Mouse (Mus musculus) kidney, adult 8-10 months (tissue): ENCODE measurements around the gene Gjb3.

Experiments
- DNase-seq, 2 experiments: peaks; one replicate each; pipeline ENCODE4 v3.0.0; 2022

Gene Gjb3

DNA sequence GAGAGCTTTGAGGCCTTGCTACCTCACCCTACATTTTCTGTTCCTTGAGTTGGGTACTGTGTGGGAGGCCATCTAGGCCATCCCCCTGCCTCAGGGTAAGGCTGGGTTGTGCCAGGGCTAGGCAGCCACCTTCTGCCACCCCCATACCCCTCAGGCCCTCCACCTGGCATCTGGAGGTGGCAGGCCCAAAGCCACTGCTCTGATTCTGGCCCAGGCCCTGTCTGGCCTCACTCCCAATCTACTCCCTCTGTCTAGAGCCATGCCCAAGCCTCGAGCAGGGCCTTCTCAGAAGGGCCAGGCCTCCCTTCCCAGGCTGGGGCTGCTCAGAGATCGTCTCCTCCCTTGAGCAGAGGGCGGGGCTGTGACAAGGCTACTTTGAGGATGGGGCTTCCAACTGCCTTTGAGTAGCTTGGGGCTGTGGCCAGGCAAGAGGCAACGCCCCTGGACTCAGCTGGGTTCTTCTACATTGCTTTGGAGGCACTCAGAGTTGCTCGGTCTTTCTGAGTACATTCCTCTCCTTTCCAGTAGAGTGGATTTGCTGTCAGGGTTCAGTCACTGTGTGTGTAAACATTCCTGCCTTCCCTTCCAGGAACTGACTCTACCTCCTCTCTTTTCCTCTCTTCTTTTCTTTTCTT is 4.3 kb upstream of the Gjb3 start:
- DNase-seq: no peak

DNA sequence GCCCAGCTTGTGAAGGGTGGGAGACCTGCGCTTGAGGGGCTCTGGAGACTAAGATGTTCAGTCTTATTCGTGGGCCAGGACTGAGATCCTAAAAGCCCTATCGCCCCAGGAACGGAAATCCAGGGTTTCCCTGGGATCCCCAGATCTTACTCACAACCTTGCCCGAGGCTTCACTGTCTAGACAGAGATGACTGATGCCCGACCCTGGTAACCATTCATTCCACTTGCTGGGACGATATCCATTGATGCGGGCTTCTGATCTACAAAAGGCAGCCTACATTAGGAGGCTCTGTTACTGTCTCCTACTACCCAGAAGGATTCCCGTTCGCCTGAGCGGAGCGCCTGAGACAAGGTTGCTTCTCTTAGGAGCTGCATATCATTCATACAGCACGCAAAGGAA is 527 bp upstream of the Gjb3 start:
- no peak for DNase-seq

DNA sequence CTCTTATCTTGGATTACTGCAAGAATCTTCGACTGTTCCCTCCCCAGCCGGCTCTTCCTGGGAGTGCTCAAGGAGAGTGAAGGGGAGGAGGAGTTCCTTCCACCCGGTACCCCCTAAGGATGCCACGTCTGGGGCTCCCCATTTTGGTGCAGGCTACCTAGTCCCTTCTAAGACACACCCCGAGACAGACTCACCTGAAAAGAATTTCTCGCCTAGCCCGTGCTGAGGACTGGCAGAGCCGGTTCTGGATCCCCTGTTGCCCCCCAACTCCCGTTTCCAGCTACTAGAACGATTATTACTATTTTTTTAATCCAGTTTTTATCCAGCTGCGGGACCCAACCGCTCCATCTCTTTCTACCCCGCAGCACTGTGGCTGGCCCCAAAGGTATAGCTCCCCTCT is 893 bp downstream of the Gjb3 start:
- DNase-seq: no peak

DNA sequence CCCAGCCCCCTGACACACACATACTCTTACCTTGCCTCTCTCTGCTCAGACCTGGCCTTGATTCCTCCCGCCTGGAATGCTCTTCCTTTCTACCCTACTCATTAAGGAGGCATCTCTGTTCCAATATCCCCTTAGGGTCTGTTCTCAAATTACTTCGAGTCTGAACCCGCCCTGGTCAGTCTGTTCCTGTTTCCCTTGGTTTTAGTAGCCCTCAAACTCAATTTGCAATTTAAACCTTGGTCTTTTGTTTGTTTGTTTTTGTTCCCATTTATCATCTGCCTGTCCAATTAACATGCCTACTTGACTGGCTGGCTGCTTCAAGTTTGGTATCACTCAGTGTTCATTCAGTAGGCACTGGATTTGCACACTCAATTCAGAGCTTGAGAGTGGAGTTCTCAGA is 1.6 kb downstream of the Gjb3 start:
- no peak for DNase-seq

DNA sequence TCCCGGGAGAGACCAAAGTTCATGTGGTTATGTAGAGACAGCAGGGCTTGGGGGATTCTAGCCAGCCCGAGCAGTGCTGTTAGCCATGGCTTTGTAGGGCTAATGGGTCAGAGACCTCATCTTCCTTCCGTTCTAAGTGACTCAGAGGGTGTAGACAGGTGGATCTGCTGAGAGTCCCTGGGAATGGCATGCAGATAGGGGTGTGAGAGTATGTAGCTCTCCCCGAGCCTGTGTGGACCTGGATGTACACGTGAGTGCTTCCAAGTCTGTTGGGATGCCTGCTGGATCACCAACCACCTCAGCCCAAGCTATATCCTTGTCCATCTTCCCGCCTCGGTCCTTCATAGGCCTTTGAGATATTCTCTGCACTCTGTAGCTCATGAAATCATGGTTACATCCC is 2.3 kb downstream of the Gjb3 start:
- no peak for DNase-seq

DNA sequence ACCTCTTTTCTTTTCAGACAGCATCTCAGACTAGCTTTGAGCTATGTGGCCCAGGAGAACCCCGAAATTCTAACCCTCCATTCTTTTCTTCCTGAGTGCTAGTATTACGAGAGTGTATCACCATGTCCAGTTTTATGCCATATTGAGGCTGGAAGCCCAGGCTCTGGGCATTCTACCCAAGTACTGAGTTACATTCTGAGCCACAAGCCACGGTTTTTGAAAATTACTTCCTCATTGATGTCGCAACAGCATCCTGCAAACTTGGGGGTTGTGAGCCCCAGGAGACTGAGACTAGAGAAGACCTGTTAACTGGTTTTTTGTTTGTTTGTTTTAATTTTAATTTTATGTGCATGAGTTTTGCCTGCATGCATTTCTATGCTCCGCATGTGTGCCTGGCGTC is 2.9 kb downstream of the Gjb3 start:
- DNase-seq: no peak

DNA sequence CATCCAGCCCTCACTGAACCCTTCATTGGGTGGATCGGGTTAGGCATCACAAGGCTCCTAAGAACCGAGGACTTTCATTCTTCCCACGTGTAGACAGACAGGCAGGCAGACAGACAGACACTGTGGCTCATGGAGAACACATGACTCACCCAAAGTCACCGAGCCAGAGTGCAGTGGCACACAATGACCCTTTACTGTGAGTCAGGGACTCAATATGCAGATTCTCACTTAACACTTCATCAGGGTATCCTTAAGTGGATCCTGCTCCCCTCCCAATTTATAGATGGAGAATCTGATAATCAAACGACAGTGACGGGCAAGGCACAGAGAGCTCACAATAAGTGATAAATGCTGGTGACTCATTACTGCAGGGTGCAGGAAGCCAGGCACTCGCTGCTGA is 3.4 kb downstream of the Gjb3 start:
- no peak for DNase-seq

DNA sequence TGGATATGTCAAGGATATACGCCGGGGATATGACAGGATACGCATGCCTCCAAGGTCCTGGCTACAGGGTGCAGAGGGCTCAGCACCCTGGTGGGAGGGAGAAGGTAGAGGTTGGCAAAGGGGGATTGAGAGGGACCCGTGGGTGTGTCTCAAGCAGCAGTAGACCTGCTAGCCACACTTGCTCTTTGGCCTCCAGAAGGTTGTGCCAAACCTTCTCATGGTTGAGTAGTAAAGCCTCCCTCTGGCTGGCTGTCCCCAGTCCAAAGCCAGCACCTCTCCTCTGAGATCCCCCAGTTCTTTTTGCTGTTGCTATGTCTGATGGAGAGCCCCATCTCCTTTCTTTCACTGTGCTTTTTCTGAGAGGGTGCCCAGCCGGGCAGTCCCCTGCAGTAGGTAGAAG is 5.4 kb downstream of the Gjb3 start:
- peak in 1 of 2 experiments; percentile 37 for DNase-seq

DNA sequence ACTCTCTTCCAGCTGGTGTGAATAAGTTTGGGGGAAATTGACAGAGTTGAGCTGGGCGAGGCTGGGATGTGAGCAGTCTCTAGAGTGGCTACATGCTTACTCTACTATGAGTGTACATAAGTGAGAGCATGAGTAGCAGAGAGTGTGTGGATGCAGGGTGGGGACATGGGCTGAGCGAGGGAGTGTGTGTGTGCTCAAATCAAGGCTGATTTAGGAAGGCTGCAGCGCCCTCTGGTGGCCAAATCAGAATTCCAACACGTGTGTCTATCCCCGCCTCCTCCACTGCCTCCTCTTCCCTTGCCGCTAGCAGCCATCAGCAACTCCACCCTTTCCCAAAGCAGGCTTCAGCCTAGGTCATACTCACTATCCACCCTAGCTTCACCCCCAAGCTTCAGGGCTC is 5.9 kb downstream of the Gjb3 start:
- DNase-seq: peak; percentile 37 to 74

DNA sequence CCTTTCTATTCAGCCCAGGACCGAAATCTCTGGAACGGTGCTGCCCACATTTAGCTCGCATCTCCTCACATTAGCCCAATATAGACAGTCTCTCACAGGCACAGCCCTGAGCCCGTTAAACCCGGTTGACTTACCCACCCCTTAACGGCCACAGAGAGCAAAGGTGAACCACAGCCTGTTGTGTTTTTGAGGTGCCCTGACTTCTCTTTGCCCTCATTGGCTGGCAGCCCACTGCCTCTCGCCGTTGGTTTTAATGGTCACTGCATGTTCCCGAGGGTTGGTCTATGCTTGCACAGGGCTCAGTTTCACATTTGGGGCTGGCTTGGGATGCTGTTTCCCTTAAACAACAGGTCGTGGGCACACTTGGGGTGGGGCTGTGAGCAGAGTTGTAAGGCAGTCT is 6.3 kb downstream of the Gjb3 start:
- peak; percentile 45 to 78 for DNase-seq

DNA sequence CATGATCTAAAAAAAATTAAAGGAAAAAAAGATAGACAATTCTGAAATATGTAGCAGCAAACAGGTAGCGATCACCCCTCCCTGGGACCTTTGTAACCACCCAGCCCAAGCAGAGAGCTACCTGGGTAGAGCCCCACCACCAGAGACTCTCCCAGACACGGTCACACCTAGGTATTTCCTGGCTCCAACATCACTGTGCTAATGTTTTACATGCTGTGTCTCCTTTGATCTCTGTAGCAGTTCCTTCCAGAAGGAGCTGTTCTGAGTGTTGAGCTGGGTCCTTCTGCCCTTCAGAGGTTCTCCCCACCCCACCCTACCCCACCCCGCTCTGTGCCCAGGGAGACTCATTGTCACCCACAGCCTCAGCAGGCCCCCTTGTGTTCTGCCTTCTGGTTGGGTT is 7.0 kb downstream of the Gjb3 start:
- DNase-seq: peak; percentile 21 to 28

DNA sequence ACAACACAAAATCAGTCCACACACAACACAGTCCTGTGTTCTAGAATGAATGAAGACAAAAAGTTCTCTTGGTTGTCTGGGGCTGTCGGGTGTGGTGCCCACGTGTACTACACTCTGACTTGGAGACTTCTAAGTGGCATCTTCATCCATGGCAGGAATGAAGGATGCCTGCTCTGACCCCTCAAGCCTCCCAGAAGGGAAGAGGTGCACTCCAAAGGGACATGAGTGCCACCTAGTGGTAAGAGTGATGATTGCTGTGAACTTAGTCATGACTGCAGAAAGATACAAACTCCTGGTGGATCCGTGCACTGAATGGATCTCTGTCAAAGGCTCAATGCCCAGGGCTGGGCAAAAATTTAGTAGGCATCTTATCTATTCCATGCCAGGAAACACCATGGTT is 11.0 kb downstream of the Gjb3 start:
- peak; percentile 41 to 67 for DNase-seq

DNA sequence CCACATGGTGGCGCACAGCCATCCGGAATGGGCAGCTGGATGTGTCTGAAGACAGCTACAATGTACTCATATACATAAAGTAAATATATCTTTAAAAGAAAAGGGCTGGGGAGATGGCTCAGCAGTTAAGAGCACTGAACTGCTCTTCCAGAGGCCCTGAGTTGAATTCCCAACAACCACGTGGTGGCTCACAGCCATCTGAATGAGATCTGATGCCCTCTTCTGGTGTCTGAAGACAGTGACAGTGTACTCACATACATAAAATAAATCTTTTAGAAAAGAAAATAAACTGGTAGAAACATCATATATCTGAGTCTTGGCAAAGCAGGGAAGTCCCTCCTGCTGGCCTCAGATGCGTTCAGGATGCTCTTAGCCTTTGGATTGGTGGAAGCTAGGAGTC is 13.5 kb downstream of the Gjb3 start:
- DNase-seq: peak in 1 of 2 experiments; percentile 19

DNA sequence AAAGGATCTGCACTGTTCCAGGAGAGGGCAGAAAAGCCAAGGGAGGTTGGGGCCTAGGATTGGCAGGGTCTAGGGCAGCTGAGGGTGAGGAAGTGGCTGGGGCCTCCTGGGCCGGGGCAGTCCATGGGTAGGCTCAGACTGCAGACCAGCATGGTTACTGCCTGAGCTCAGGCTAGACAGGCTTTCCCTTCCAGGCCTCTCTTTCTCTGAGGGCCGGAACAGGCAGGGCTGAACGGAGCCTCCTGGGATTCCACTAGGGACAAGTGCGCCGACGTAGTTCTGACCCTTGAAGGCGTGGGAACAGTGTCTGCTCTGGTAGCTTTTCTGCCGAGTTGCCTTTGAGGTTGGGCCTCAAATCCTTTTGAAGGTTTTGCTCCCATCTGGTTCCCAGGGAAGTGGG is 14.9 kb downstream of the Gjb3 start:
- no peak for DNase-seq

DNA sequence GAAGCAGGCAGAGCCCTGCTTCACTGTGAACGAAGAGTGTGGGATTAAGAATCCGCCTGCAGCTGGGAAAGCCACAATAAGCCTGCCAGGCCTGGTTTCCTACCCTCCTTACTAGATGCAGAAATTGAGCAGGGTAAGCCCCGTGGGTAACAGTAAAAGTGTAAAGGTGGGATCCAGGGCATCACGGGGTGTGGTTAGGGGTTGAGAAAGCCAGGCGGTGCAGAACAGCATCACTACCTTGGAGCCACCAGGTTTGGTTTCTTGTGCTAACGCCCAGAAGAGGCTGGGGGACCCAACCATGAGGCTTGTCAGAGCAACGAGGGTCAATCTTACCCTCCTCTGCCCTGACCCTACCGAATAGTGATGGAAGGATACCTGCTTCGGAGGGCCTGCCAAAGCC is 16.1 kb downstream of the Gjb3 start:
- DNase-seq: no peak

DNA sequence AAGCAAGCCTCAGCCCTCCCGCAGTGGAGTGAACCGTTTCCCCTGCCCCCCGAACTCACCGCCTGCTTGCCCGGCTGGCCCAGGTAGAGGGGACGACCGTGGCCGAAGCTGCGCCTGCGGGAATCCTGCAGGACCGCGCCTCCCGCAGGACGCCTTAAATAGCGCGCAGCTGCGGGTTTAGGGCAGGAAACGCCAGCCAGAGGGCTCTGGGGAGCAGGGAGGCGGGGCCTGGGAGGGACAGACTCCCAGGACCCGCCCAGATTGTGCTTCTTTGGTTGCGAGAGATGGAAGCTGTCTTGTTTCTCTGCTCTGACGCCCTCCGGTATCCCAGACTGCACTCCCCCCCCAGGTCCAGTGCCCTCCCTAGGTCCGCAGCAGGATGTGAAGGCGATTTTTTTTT is 16.8 kb downstream of the Gjb3 start, which contains the start of gene Gja4:
TSS of gene Gja4 (minus strand) at position 179 of the 400 bp plus-strand sequence.
- peak; percentile 61 to 72 for DNase-seq

DNA sequence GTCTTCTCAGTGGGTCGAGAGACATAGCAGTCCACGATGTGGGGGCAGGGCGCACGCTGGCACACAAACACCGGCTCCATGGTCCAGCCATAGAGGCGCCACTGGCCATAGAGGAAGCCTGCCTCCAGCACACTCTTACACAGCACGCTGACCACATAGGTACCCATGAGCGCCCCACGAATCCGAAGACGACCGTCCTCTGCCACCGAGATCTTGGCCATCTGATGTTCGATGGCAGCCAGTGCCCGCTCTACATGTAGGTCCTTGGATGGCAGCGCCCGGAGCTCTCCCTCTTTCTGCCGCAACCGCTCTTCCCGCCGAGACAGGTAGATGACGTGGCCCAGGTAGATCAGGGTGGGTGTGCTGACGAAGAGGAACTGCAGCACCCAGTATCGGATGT is 18.3 kb downstream of the Gjb3 start:
- DNase-seq: no peak

DNA sequence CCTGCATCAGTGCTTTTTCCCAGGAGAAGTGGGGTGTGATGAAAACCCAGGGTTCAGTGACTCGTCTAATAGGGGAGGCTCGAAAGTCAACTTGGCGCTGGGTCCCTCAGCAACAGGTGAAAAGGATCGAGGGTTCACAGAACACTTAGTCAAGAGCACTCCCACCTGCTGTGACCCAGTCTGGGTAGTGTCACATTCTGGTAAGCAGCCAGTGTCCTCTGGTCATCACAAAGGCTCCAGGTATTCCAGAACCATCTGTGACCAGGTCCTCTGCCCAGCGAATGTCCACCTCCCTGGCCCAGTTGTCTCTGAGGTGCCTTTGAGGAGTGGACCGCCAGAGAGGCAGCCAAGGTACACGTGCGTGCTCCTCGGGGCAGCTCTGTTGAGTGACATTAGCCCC is 19.1 kb downstream of the Gjb3 start:
- no peak for DNase-seq

DNA sequence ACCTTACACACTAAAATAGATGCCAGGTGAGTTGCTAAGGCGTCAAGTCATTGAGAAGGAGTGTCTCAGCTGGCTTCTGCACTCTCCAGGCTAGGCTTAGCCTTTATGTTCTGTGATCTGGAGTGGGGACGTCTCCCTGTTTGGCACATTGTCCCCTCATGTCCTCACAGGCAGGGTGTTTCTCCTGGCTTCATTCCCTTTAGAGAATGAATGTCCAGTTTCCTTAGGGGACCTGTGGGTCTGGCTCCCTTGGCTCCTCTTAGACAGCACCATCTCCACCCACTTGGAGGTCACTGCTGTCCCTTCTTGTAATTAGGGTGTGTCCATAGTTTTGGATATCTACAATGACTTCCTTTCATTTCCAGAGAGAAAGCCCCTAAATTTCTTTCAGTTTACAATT is 23.7 kb downstream of the Gjb3 start:
- DNase-seq: no peak

DNA sequence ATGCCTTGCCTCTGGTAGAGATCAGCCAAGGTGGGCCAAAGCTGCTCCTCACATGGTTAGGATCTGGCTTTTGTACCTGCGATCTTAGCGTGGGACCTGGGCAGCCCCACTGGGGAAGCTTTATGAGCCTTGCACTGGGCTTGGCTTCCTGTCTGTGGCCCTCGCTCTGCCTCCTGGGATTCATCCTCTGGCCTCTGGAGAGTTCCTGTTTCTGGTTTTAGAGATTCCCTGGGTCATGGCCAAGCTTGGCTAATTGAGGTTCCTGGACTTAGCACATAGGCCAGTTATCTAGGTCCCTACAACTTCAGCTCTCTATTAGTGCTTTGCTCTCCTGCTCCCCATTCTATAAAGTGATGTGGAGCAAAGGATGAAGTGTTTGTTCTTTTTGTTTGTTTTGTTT is 26.8 kb downstream of the Gjb3 start:
- DNase-seq: peak; percentile 31 to 36

DNA sequence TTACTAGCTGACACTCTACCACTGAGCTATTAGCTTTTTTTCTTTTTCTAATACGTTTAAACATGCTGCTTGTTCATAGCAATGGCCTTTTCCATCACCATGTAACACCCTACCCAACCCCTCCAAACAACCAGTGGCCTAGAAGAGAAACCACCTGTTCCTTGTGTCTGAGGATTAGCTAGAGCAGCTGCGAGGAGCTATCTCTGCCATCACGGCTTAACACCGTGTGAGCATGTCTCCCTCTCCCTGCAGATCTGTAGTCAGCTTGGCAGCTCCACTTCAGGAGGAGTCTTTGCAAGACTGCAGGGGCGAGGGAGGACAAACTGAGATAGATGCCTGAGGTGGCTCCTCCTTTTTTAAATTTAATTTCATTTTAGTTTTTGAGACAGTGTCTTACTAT is 30.1 kb downstream of the Gjb3 start:
- no peak for DNase-seq

DNA sequence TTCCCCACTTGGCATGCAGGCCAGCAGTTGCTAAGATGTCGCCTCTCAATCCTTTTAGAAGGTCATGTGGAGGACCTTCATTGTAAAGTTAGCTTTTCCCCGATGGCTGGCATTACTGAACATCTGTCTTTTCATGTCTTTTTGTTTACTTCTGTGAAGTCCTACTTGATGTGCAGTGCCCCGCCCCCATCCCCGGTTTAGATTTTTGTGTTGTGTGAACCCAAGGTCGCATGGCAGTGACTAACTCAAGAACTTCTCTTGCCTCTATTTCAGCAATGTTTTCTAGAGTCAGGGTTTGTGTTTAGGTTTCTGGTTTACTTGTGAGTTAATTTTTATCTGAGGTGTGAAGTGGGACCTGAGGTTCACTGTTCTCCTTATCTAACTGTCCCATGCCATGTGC is 38.0 kb downstream of the Gjb3 start:
- DNase-seq: no peak

DNA sequence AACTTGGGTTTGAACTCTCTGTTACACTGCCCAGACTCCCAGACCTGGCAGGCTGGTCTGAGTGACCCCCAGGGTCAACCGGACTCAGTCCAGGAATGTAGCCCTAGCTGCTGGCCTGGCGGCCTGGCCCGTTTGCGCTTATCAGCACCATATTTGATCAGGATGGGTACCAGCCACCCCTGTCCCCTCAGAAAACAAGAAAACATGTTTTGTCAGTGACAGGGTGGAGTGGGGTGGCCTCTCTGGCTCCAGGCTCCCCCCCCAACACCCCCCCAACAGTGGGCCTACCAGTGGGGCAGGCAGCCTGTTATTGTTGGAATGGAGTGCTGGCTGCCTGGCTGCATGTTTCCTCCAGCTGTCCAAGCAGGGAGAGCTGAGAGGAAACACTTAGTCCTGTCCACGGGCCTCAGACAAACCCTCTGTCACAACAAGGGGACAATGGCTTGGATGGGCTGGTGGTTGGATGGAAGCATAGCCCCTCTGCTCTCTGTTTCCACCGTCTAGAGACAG is 41.5 kb downstream of the Gjb3 start:
- DNase-seq: peak in 1 of 2 experiments; percentile 22

DNA sequence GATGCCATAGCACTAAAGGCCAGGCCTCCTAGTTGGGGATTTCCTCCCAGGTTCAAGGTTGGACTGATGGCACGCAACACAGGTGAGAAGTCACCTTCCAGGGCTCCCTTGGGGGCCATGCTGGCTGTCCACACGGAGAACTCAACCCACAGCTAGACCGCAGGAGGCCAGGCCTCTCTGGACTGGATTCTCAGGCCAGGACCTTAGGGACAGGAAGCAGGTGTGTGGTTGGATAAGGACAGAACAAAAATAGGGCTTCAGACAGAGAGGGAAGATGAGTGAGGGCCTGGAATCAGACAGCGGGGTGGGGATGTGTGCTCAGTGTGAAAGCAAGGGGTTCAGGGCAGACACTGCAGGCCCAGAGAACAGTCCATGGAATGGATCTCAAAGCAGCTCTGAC is 43.7 kb downstream of the Gjb3 start:
- DNase-seq: no peak

DNA sequence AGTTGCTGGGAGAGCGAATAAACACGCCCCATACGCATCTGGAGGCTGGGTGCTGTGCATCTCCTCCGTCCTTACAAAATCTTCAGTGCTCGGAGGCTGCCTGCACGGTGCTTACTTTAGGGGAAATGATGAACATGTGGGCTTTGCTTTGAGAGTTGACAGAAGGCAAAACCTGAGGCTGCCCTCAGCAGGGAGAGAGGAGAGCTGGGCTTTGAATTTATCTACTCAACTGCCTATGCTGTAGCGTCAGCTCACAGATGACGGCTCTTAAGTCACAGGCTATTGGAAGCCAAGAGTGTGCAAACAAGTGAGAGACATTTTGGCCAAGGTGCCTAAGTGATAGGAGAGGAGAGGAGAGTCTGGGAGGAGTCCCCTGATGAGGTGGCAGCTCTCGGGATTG is 51.4 kb downstream of the Gjb3 start:
- DNase-seq: no peak
